Mouse (Mus musculus): ENCODE data around the gene Dpy30.

Gene Dpy30

DNA sequence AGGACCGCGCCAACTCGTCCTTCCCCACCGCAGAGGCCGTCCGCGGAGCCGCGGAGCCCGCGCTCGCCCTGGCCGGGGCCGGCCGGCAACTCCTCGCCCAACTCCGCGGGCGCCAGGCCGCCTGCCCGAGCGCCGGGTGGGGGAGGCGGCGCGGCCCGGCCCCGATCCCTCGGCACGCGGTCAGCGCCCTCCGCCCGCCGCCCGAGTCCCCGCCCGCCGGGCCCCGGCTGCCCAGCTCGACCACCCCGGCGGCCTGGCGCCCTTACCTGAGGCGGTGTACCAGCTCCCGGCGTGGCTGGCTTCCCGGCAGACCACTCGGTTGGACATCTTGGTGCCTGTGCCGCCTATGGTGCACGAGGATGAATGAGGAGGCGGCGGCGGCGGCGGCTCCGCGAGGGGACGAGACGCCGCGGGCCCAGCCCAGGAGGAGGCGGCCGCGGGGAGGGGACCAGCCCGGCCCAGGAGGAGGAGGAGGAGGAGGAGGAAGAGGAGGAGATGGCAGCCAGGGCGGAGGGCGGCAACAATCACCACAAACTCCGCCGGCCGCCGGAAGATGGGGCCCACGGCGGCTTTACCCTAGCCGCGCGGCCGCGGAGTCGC lies 29.2 kb downstream of the Dpy30 start:
- peak; percentile 86 for DNase-seq (ENCODE audit: low spot score)

DNA sequence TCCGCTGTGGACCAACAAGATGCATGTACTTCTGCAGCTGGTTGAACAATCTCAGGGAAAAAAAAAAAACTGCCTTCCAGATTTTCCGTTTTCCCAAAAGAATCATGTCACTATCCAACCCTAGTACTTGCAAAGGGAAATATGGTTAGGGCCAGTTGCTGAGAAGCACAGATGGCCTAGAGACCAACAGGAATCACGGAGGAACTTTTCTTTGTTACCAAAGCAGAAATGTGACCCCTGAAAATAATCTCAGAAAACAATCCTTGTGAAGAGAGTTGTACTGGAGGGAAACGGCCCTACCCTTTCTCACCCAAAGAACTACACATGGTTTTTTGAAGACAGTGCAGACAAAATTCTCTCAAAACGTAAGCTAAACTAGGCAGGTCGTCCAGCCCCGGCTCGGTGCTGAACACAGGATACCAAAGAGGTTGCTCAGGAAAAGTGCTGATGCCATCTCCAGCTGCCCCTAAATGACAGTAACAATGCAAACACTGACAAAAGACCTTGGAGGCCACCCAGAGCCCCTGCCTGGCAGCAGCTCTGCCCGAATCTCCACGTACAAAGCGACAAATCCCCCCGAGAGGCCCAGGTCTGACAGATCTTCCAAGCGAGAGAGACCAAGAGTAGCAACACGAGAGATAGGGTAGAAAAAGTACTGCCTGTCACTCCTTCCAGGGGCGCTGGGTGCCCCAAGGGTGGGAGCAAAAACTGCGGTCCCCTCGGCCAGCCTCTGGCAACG lies 29.9 kb downstream of the Dpy30 start:
- DNase-seq (ENCODE audit: low spot score): peak; percentile 54

DNA sequence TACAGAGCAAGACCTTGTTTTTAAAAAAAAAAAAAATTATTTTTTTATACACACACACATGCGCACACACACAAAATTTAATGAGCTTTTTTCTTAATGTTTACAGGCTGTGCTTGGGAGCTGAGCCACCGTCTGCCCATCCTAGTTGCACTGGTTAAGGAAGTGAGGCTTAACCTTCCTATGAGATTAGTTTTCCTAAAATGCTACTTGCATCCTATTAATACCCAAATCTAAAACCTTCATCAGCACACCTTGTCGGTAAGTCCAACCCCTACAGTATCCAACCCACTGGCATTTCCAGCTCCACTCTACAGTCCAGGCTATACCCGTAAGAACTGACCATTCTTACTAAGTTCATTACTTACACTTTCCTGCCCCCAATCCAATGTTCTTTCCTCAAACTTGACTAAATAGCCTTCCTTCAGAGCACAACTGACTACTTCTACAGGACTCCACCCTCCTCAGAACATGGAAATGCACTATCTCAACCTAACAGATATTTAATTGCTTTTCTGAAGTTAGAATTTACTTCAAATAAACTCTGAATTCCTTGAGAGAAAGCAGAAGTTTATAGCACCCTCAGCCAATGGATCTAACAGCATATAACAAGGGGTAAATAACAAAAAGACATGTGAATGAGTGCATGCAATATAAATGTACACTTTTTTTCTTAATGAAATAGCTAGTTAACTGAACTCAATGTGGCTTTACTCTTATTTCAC lies 31.9 kb downstream of the Dpy30 start:
- no peak for DNase-seq (ENCODE audit: low spot score)

DNA sequence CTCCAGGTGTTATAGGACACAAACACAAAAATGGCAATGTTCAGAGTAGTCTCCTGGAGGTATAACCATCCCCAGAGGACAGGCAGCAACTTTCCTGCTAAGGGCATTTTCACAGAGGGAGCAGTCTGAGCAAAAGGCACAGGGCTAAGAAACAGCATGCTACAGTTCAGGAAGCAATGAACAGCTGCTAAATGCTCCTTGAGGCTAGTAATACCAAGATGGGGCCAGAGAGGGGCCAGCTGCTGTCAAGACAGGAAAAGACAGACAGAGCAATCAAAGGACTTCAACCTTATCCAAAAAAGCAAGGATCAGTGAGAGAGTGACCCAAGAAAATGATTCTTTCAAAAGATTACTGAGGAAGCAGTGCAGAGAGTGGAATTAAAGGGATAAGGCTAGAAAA lies 32.9 kb downstream of the Dpy30 start:
- no peak for DNase-seq (ENCODE audit: low spot score)

- DNase-seq (ENCODE audit: low spot score): no peak
Measured at GRCm38 (mm10) chr17:74290198-74290597, 33.5 kb downstream of the Dpy30 start.

- no peak for DNase-seq (ENCODE audit: low spot score)
Measured at GRCm38 (mm10) chr17:74288626-74289025, 35.1 kb downstream of the Dpy30 start.

DNA sequence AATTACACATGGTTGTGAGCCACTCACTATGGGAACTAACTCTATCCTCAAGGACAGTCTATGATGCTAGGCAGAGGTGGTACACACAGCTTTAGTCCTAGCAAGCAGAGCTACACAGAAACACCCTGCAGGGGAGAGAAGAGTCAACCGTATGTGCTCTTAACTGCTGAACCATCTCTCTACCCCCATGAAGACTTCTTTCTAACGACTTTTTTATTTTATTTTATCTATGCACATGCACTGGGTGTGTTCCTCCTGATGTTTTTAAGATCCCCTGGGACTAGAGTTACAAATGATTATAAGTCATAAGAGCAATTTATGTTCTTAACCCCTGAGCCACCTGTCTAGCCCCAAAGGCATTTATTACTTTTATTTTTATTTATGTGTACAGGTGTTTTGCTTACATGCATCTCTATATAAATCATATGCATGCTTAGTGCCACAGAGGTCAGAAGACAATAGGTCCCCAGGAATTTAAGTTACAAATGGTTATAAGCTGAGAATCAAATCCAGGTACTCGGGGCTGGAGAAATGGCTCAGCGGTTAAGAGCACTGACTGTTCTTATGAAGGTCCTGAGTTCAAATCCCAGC lies 37.5 kb downstream of the Dpy30 start:
- no peak for DNase-seq (ENCODE audit: low spot score)

GRCm38 (mm10) chr17:74285730-74286129 lies 38.0 kb downstream of the Dpy30 start:
- no peak for DNase-seq (ENCODE audit: low spot score)

GRCm38 (mm10) chr17:74284397-74285115 lies 39.2 kb downstream of the Dpy30 start:
- peak; percentile 85 for DNase-seq (ENCODE audit: low spot score)

- no peak for DNase-seq (ENCODE audit: low spot score)
Measured at GRCm38 (mm10) chr17:74282024-74282423, 41.7 kb downstream of the Dpy30 start.

DNA sequence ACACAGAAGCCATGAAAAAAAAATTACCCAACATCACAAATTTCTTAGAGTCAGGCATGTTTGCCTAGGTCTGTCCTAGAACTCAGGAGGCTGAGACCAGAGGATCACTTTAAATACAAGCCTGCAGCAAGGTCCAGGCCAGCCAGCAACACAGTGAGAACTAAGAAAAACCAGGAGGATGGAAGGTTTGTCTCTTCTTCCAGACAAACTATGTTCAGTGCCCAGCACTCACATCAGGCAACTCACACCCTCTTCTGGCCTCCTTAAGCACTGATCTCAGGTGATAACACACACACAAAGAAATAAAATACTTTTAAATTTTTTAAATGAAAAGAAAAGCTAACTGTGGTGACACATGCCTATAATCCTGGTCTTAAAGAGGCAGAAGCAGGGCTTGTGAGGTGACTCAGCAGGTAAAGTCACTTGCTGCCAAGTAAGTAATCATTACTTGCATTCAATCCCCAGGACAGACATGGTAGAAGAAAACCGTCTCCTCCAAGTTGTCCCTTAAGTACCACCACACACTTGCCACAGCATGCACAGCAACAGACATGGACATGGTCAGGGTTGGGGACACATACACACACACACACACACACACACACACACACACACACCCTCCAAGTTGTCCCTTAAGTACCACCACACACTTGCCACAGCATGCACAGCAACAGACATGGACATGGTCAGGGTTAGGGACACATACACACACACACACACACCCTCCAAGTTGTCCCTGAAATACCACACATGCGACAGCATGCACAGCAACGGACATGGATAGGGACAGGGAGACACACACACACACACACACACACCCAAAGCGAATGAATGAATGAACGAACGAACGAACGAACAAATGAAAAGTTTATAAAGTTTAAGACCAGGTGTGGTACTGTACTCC lies 44.5 kb downstream of the Dpy30 start:
- DNase-seq (ENCODE audit: low spot score): no peak

DNA sequence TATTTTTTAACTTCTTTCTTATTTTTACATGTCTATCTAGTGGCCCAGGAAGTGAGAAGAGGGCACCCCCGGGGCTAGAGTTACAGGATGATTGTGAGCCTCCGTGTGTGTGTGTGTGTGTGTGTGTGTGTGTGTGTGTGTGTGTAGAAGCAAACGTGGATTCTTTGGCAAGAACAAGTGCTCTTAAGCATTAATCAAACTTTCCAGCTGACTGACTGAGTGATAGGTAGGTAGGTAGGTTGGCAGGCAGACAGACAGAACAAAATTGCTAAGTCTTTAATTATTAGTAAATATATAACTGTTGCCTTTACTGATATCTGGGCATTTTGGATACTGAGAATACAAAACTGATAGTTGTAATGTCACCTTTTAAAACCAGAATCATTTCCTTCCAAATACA lies 49.3 kb downstream of the Dpy30 start:
- no peak for DNase-seq (ENCODE audit: low spot score)

DNA sequence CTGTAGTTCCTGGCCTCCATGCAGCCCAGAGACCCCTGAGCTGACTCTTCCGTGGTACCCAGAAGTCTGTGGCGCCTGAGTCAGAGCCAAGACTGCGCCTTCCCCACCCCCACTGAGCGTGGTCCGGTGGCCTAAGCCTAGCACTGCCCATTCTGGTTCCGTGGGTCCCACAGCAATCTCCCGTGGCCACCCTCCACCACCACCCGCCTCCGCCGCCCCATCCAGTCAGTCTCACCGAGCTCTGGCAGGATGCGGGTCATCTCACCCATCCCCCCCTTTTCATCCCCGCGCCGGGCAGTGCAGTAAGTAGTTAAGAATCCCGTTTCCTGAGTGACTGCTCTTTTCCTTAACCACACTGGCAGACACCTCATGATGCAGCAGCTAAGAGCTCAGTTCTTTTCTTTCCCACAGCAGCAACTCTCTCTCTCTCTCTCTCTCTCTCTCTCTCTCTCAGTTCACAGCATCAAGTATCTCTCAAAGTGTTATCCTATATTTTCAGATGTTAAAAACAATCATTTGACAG lies 51.0 kb downstream of the Dpy30 start:
- no peak for DNase-seq (ENCODE audit: low spot score)

- DNase-seq (ENCODE audit: low spot score): no peak
Measured at GRCm38 (mm10) chr17:74271541-74272268, 52.0 kb downstream of the Dpy30 start.

GRCm38 (mm10) chr17:74270205-74270604 lies 53.5 kb downstream of the Dpy30 start:
- DNase-seq (ENCODE audit: low spot score): no peak

DNA sequence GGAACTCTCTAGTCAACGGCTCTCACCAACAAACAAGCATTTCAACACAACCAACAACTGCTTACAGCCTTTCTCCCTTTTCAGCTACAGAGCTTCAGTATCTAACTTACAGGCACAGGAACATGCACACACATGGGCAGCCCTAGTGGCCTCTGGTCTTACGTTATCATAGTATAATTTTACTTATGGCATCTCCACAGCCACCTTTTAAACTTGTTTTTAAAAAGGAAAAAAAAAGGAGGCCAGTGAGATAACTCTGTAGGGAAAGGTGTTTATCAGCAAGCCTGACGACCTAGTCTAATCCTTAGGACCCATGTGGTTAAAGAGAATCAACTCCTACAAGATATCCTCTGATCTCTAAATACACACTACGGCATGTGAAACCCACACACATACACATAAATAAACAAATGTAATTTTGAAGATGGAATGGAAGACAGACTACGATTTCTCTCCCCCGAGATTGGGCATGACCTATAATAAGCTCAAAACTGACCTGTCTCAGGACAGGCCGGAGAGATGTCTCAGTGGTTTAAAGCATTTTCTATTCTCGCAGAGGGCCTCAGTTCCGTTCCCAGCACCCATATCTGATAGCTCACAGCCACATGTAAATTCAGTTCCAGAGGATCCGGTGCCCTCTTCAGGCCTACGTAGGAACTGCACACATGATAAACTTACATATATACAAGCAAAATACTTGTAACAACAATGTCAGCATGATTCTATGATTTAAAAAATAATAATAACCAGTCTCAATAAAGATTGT lies 56.1 kb downstream of the Dpy30 start:
- DNase-seq (ENCODE audit: low spot score): no peak

DNA sequence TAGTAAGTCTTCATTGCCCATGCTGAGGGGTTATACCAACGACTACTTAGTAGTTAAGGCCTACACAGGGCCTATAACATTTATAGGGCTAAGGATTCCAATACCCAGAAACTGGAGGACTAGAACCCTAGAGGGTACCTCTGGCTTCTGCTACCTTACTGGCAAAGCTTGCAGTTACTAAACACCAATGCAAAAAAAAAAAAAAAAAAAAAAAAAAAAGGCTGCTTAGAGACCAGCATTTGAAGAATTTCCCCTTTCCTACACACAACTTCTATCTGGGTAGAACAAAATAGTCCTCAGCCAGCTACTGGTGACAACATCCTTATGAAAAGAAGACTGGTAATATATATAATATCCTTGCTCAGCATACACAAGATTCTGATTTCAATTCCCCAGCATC lies 58.1 kb downstream of the Dpy30 start:
- no peak for DNase-seq (ENCODE audit: low spot score)

DNA sequence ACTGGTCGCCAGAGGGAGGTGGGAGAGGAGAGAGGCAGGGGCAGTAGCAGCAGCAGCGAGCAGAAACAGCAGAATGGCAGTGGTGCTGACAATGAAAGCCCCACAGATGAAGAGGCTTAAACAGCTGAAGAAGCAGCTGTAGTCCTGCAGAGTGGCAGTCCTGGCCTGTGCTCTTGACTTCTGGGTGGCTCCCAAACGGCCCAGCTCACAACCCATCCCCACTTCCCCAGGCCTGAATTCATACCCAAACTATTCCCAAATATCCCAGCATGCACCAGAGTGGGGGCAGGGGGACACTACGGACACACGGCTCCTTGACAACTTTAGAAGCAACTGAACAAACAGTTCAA lies 58.6 kb downstream of the Dpy30 start:
- DNase-seq (ENCODE audit: low spot score): no peak

DNA sequence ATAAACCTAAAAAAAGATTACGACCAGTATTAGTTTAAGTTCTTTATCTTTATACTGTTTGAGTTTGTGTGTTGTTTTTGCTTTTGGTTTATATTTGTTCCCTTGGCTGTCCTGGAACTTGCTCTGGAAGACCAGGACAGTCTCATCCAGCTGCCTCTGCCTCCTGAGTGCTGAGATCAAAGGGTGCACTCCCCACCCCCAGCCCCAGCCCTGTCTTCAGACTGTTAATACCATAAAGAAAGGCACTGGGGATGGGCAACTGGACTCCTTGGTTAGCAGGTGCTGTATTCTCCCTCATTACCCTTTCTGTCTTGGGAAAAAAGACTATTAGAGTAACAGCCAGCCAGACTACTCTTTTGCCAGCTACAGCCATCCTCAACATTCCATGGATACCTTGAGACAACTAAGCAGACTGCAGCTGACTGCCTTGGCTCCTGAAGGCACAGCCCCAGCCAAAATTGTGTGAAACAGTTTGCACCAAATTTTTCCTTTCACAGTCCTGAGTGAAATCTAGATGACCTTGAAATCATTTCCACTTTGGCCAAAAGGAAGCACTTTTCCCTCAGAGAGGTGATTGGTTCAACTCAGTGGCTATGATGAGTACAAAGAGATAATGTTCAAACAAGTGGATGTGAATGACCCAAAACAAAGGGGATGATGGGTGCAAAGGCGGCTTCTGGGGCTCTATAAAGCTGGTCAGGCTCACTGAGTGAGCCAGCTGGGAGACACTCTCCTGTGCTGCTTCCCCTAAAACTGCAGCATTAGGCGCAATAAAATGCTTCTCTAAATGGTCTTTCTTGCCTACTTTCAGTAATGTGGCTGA lies 59.2 kb downstream of the Dpy30 start:
- peak; percentile 31 for DNase-seq (ENCODE audit: low spot score)
